Mouse (Mus musculus): ENCODE measurements around the gene Tnfrsf1b.

Gene Tnfrsf1b

GRCm38 (mm10) chr4:145217837-145218236, 28.8 kb downstream of the Tnfrsf1b start:
- DNase-seq: peak; percentile 54 to 58

GRCm38 (mm10) chr4:145217046-145217445, 29.6 kb downstream of the Tnfrsf1b start:
- DNase-seq: peak in 1 of 2 experiments; percentile 16

GRCm38 (mm10) chr4:145215396-145215795, 31.3 kb downstream of the Tnfrsf1b start:
- no peak for DNase-seq

GRCm38 (mm10) chr4:145214786-145215174, 31.9 kb downstream of the Tnfrsf1b start:
- DNase-seq: no peak

GRCm38 (mm10) chr4:145213999-145214785, 32.5 kb downstream of the Tnfrsf1b start:
- DNase-seq: peak; percentile 94 to 97

GRCm38 (mm10) chr4:145211076-145211475, 35.6 kb downstream of the Tnfrsf1b start:
- no peak for DNase-seq

- DNase-seq: no peak
These were observed 36.1 kb downstream of the Tnfrsf1b start for GRCm38 (mm10) chr4:145210564-145210963.

GRCm38 (mm10) chr4:145209690-145210088, 37.0 kb downstream of the Tnfrsf1b start:
- no peak for DNase-seq

GRCm38 (mm10) chr4:145209076-145209689, 37.5 kb downstream of the Tnfrsf1b start:
- no peak for DNase-seq

GRCm38 (mm10) chr4:145207718-145208371, 38.8 kb downstream of the Tnfrsf1b start:
- no peak for DNase-seq

GRCm38 (mm10) chr4:145204779-145205178, 41.9 kb downstream of the Tnfrsf1b start:
- DNase-seq: no peak

- DNase-seq: no peak
These were observed 43.4 kb downstream of the Tnfrsf1b start for GRCm38 (mm10) chr4:145203305-145203704.

GRCm38 (mm10) chr4:145201424-145201823, 45.2 kb downstream of the Tnfrsf1b start:
- no peak for DNase-seq

- no peak for DNase-seq
These were observed 46.5 kb downstream of the Tnfrsf1b start for GRCm38 (mm10) chr4:145199982-145200699.

GRCm38 (mm10) chr4:145196586-145196985, 50.1 kb downstream of the Tnfrsf1b start:
- no peak for DNase-seq

GRCm38 (mm10) chr4:145195172-145195571, 51.5 kb downstream of the Tnfrsf1b start:
- no peak for DNase-seq

- DNase-seq: peak; percentile 97 to 98
These were observed 52.0 kb downstream of the Tnfrsf1b start, which contains the start of gene Vps13d for GRCm38 (mm10) chr4:145194559-145195162. Gene Vps13d, minus strand, starts transcription at chr4:145195005.

GRCm38 (mm10) chr4:145193991-145194511, 52.6 kb downstream of the Tnfrsf1b start:
- peak; percentile 67 to 70 for DNase-seq

- DNase-seq: no peak
These were observed 53.3 kb downstream of the Tnfrsf1b start for GRCm38 (mm10) chr4:145193406-145193805.

- peak; percentile 23 to 43 for DNase-seq
These were observed 54.0 kb downstream of the Tnfrsf1b start for GRCm38 (mm10) chr4:145192686-145193085.

- DNase-seq: no peak
These were observed 58.1 kb downstream of the Tnfrsf1b start for GRCm38 (mm10) chr4:145188561-145188960.

- no peak for DNase-seq
These were observed 59.1 kb downstream of the Tnfrsf1b start for GRCm38 (mm10) chr4:145187619-145188018.

All from cerebellum, postnatal 10 days (tissue).